Comparison of ENCODE assay signal across 31 mouse cellular contexts in genomic region chr10:93609236-93609635, GRCm38 (mm10). TPM values are rescaled to one million over a fixed set of nuclear protein-coding genes. Genes with fewer than 3 reads are reported as not detected.
DNase-seq lines count a peak whose midpoint lies in the region; ATAC-seq and TF ChIP-seq lines count a peak whose summit lies in the region.
"Had no signal": no experiment of that assay in that cellular context is flagged by ENCODE, and none has a peak within 500 bp of the region (broad histone marks: within the 10 kb centered on the region; RNA-seq: fewer than 3 reads in every experiment).

No protein-coding gene starts in this region.

- no peaks in the 10 kb centered on the region for H3K27me3 ChIP-seq in midbrain, embryonic 11.5 days (ENCODE audit: control insufficient read depth, insufficient read depth, low read length)
- no peaks in the 10 kb centered on the region for H3K27me3 ChIP-seq in midbrain, embryonic 15.5 days (replicated peaks)
- H3K27me3 ChIP-seq in MEL (ENCODE audit: control insufficient read depth in 1 of 2, insufficient read depth in 2 of 2, low read length in 2 of 2): no peaks in the 10 kb centered on the region
- H3K27me3 ChIP-seq: embryonic facial prominence, embryonic 13.5 days; forebrain, embryonic 12.5 days; forebrain, embryonic 15.5 days; heart, embryonic 13.5 days; hindbrain, embryonic 15.5 days had no signal

- H3K9ac ChIP-seq in midbrain, embryonic 11.5 days (ENCODE audit: low read length): no peak overlapping the region
- no peak overlapping the region for H3K9ac ChIP-seq in midbrain, embryonic 15.5 days
- no peak overlapping the region for H3K9ac ChIP-seq in MEL (ENCODE audit: control insufficient read depth, low read depth, low read length, poor library complexity, severe bottlenecking)
- H3K9ac ChIP-seq: embryonic facial prominence, embryonic 13.5 days; forebrain, embryonic 12.5 days; forebrain, embryonic 15.5 days; heart, embryonic 13.5 days; hindbrain, embryonic 15.5 days had no signal

- 94% methylated on average over 7 of the region's 7 CpGs for WGBS in midbrain, embryonic 11.5 days
- 94% methylated on average over 7 of the region's 7 CpGs for whole genome bisulfite sequencing in midbrain, embryonic 15.5 days

- TF ChIP-seq CTCF in MEL (IDR thresholded peaks at IDR 0.05 in 2 of 3, conservative IDR thresholded peaks at IDR 0.05 in 1 of 3; ENCODE audit: control insufficient read depth in 1 of 3, insufficient read depth in 1 of 3, low read depth in 2 of 3, low read length in 3 of 3, poor library complexity in 1 of 3, severe bottlenecking in 1 of 3): no peak

- H3K9me3 ChIP-seq in midbrain, embryonic 11.5 days (ENCODE audit: control insufficient read depth, low read length): no peaks in the 10 kb centered on the region
- H3K9me3 ChIP-seq in midbrain, embryonic 15.5 days: no peaks in the 10 kb centered on the region
- H3K9me3 ChIP-seq in MEL (replicated peaks; ENCODE audit: insufficient read depth, low read length): no peaks in the 10 kb centered on the region
- H3K9me3 ChIP-seq: embryonic facial prominence, embryonic 10.5 days; forebrain, embryonic 12.5 days; forebrain, embryonic 15.5 days; heart, embryonic 10.5 days; hindbrain, embryonic 15.5 days had no signal

- no peaks in the 10 kb centered on the region for H3K4me1 ChIP-seq in midbrain, embryonic 11.5 days (ENCODE audit: control insufficient read depth, insufficient read depth, low read length)
- peaks cover 4% of the 10 kb centered on the region; the same call in 1 of the 2 replicates for H3K4me1 ChIP-seq in midbrain, embryonic 15.5 days
- no peaks in the 10 kb centered on the region for H3K4me1 ChIP-seq in MEL (ENCODE audit: control insufficient read depth in 1 of 2, insufficient read depth in 2 of 2, low read length in 2 of 2)
- H3K4me1 ChIP-seq: embryonic facial prominence, embryonic 10.5 days; embryonic facial prominence, embryonic 13.5 days; forebrain, embryonic 12.5 days; forebrain, embryonic 15.5 days; heart, embryonic 10.5 days; heart, embryonic 13.5 days had no signal

- no peak for TF ChIP-seq EP300 in MEL (IDR thresholded peaks at IDR 0.05; ENCODE audit: low read depth in 1 of 2, low read length in 2 of 2)

- no peak overlapping the region for H3K27ac ChIP-seq in midbrain, embryonic 11.5 days (ENCODE audit: low read depth, low read length)
- H3K27ac ChIP-seq in midbrain, embryonic 15.5 days: no peak overlapping the region
- H3K27ac ChIP-seq in MEL (ENCODE audit: control insufficient read depth, low read depth, low read length): no peak overlapping the region
- H3K27ac ChIP-seq: embryonic facial prominence, embryonic 10.5 days; embryonic facial prominence, embryonic 13.5 days; forebrain, embryonic 12.5 days; forebrain, embryonic 15.5 days; heart, adult 2 months; heart, embryonic 10.5 days; heart, embryonic 13.5 days; hindbrain, embryonic 15.5 days had no signal

- H3K79me2 ChIP-seq in MEL (ENCODE audit: control insufficient read depth, insufficient read depth, low read length, poor library complexity): no peaks in the 10 kb centered on the region

- no peaks in the 10 kb centered on the region for H3K36me3 ChIP-seq in midbrain, embryonic 11.5 days (ENCODE audit: control insufficient read depth, insufficient read depth, low read length)
- no peaks in the 10 kb centered on the region for H3K36me3 ChIP-seq in midbrain, embryonic 15.5 days (replicated peaks)
- H3K36me3 ChIP-seq in MEL (ENCODE audit: control insufficient read depth in 1 of 2, insufficient read depth in 2 of 2, low read length in 2 of 2): no peaks in the 10 kb centered on the region
- H3K36me3 ChIP-seq: embryonic facial prominence, embryonic 10.5 days; embryonic facial prominence, embryonic 13.5 days; forebrain, embryonic 12.5 days; forebrain, embryonic 15.5 days; G1E; heart, embryonic 10.5 days; heart, embryonic 13.5 days; hindbrain, embryonic 15.5 days had no signal

- H3K4me2 ChIP-seq in midbrain, embryonic 11.5 days: no peak overlapping the region
- no peak overlapping the region for H3K4me2 ChIP-seq in midbrain, embryonic 15.5 days
- H3K4me2 ChIP-seq: embryonic facial prominence, embryonic 13.5 days; forebrain, embryonic 12.5 days; forebrain, embryonic 15.5 days; heart, embryonic 13.5 days; hindbrain, embryonic 15.5 days had no signal

- ATAC-seq in midbrain, embryonic 11.5 days (ENCODE audit: low FRiP score): no peak
- no peak for ATAC-seq in midbrain, embryonic 15.5 days (replicated peaks)
- ATAC-seq: activated CD4-positive, CD25-positive, alpha-beta regulatory T cell, adult 4 months; CD4-positive, CD25-positive, alpha-beta regulatory T cell, adult 4 months; intestine, postnatal 0 days had no signal

- H3K4me3 ChIP-seq in midbrain, embryonic 11.5 days (ENCODE audit: low read depth, low read length): no peak overlapping the region
- no peak overlapping the region for H3K4me3 ChIP-seq in midbrain, embryonic 15.5 days
- H3K4me3 ChIP-seq in MEL (ENCODE audit: control insufficient read depth in 1 of 2, insufficient read depth in 1 of 2, low read depth in 2 of 2, low read length in 2 of 2): no peak overlapping the region
- H3K4me3 ChIP-seq: embryonic facial prominence, embryonic 10.5 days; embryonic facial prominence, embryonic 13.5 days; erythroblast, embryonic 14.5 days; forebrain, embryonic 12.5 days; forebrain, embryonic 15.5 days; heart, adult 2 months; heart, embryonic 10.5 days; heart, embryonic 13.5 days; hindbrain, embryonic 15.5 days had no signal

- TF ChIP-seq POLR2A in MEL (IDR thresholded peaks at IDR 0.05; ENCODE audit: control insufficient read depth in 1 of 2, insufficient read depth in 1 of 2, low read depth in 1 of 2, low read length in 2 of 2, poor library complexity in 1 of 2): no peak

- TF ChIP-seq RAD21 in MEL (IDR thresholded peaks at IDR 0.05; ENCODE audit: low read depth, low read length): no peak

- peak; percentile 66 for DNase-seq in midbrain, embryonic 11.5 days (ENCODE audit: low spot score, missing footprints)
- peak; percentile 1 for DNase-seq in MEL (ENCODE audit: low read depth, low spot score)
- peak; percentile 66 for DNase-seq in WW6 (ENCODE audit: low read depth, low spot score)
- DNase-seq in cerebellum, adult 9-11 months: no peak
- no peak for DNase-seq in gastrocnemius, adult 8-10 months (ENCODE audit: low spot score in 2 of 2)
- no peak for DNase-seq in right cerebral cortex, postnatal 14 days
- DNase-seq: adrenal gland, postnatal 10 days; cerebellum, adult 11 months; cerebellum, adult 2 months; cerebellum, postnatal 10 days; cerebellum, postnatal 36 days; embryo, embryonic 11 days; gastrocnemius, postnatal 10 days; gastrocnemius, postnatal 36 days; heart, adult 2 months; heart, postnatal 14 days; heart, postnatal 4 days; kidney, adult 2 months had no signal

TF ChIP-seq in MEL, 35 proteins besides CTCF, POLR2A, EP300 and RAD21:
- no peak for TF ChIP-seq NRF1 (IDR thresholded peaks at IDR 0.05; ENCODE audit: insufficient read depth, low read depth, low read length, poor library complexity, severe bottlenecking)
- no peak for TF ChIP-seq MAZ (IDR thresholded peaks at IDR 0.05; ENCODE audit: low read depth, low read length)
- TF ChIP-seq RCOR1 (IDR thresholded peaks at IDR 0.05; ENCODE audit: low read depth, low read length): no peak
- no peak for TF ChIP-seq SIN3A (IDR thresholded peaks at IDR 0.05; ENCODE audit: low read length)
- no peak for TF ChIP-seq MYC (IDR thresholded peaks at IDR 0.05; ENCODE audit: low read depth, low read length)
- TF ChIP-seq USF2 (IDR thresholded peaks at IDR 0.05; ENCODE audit: borderline replicate concordance in 1 of 2, insufficient read depth in 1 of 2, low read depth in 1 of 2, low read length in 2 of 2): no peak
- TF ChIP-seq POLR2AphosphoS2 (IDR thresholded peaks at IDR 0.05; ENCODE audit: low read length): no peak
- TF ChIP-seq JUND (IDR thresholded peaks at IDR 0.05; ENCODE audit: low read depth, low read length): no peak

RNA-seq across cellular contexts. Expression of gene Snrpf, which starts 19.7 kb away (rescaled TPM):
- 145 and 150 TPM in 2 replicates for polyA plus RNA-seq in midbrain, embryonic 11.5 days (2014; fragmentation: Nextera tagmentation; extraction: Ambion mirVana)
- 59.1 and 60.3 TPM in 2 replicates for polyA plus RNA-seq in midbrain, embryonic 15.5 days (2015; fragmentation: Nextera tagmentation; extraction: Ambion mirVana)
- 150 and 174 TPM in 2 replicates for total RNA-seq in MEL (2012; rRNA removed)
- 10 to 100 TPM in 1 of 2 experiments, not detected in 1; 91.5 TPM for polyA plus RNA-seq in MEL (2012; ENCODE audit: insufficient read depth in 1 of 2, insufficient read length in 2 of 2, low read depth in 1 of 2, low replicate concordance in 2 of 2, missing spikeins in 1 of 2)
- total RNA-seq in gastrocnemius, adult 8-10 months (2022): 10 to 100 TPM in 1 of 4 experiments, 1 to 10 TPM in 3; 6.2 to 10.4 (median 7.7) TPM

RNA-seq across cellular contexts. Expression of gene Ntn4, which starts 31.2 kb away (rescaled TPM):
- polyA plus RNA-seq in midbrain, embryonic 11.5 days (2014; fragmentation: Nextera tagmentation; extraction: Ambion mirVana): 1.8 and 2.6 TPM in 2 replicates
- 1.2 and 1.8 TPM in 2 replicates for polyA plus RNA-seq in midbrain, embryonic 15.5 days (2015; fragmentation: Nextera tagmentation; extraction: Ambion mirVana)
- total RNA-seq in MEL (2012; rRNA removed): not detected in 2 replicates
- polyA plus RNA-seq in MEL (2012; ENCODE audit: insufficient read depth in 1 of 2, insufficient read length in 2 of 2, low read depth in 1 of 2, low replicate concordance in 2 of 2, missing spikeins in 1 of 2): not detected
- 1 to 10 TPM; 4.6 to 7.7 (median 6.2) TPM for total RNA-seq in gastrocnemius, adult 8-10 months (2022)
- polyA plus RNA-seq: erythroblast, embryonic 14.5 days; G1E had no signal

Comparison
In these comparisons a context has a peak if more than half of its experiments do, and no peak if none do; other contexts are left out.
1. DNase-seq: peak in midbrain, embryonic 11.5 days (single experiment), MEL (single experiment) and WW6 (single experiment); none in cerebellum, adult 9-11 months (single experiment), gastrocnemius, adult 8-10 months (0 of 2) and right cerebral cortex, postnatal 14 days (single experiment).